Mouse (Mus musculus) hindbrain, embryonic 12.5 days (tissue): ENCODE results near the gene Mllt3. TPM values are rescaled to one million over a fixed set of nuclear protein-coding genes. Genes with fewer than 3 reads are reported as not detected.
"Not testable (repeated sequence)": the region's sequence is repeated elsewhere in the genome, so short reads cannot be mapped to it uniquely, and the experiment has no call there.

ENCODE experiments used
- ATAC-seq: fragments of 200-750 bp; cut with Nextera tagmentation; 2 replicates; pipeline ENCODE4 v1.8.0; 2017; ENCODE audit warnings: moderate TSS enrichment; ENCODE audit not compliant: low FRiP score
- H3K27ac ChIP-seq: fragments of 300-500 bp; sonication (generic); 2 replicates; pipeline ENCODE4 v1.5.1; 2016; ENCODE audit warnings: mild to moderate bottlenecking
- H3K27me3 ChIP-seq: fragments of 300-500 bp; sonication (generic); 2 replicates; pipeline ENCODE4 v1.6.1; 2016; ENCODE audit warnings: mild to moderate bottlenecking
- H3K36me3 ChIP-seq: fragments of 300-500 bp; sonication (generic); 2 replicates; pipeline ENCODE4 v1.6.1; 2016; ENCODE audit warnings: mild to moderate bottlenecking
- H3K4me1 ChIP-seq: fragments of 300-500 bp; sonication (generic); 2 replicates; pipeline ENCODE4 v1.6.1; 2016
- H3K4me2 ChIP-seq: fragments of 300-500 bp; sonication (generic); replicated peaks from 2 replicates; pipeline ENCODE4 v1.6.1; 2016; ENCODE audit warnings: mild to moderate bottlenecking
- H3K4me3 ChIP-seq: fragments of 300-500 bp; sonication (generic); 2 replicates; pipeline ENCODE4 v1.5.1; 2016; ENCODE audit warnings: mild to moderate bottlenecking
- H3K9ac ChIP-seq: fragments of 300-500 bp; sonication (generic); 2 replicates; pipeline ENCODE4 v1.6.1; 2016; ENCODE audit warnings: mild to moderate bottlenecking, moderate library complexity
- H3K9me3 ChIP-seq: fragments of 300-500 bp; sonication (generic); replicated peaks from 2 replicates; pipeline ENCODE4 v1.6.1; 2016; ENCODE audit warnings: mild to moderate bottlenecking
- WGBS: fragments of 180-500 bp; shearing (Covaris S2); methylation state at CpG from one replicate; pipeline ENCODE4 v1.1.7; 2016; 5-methylcytosine and 5-hydroxymethylcytosine counted together
- polyA plus RNA-seq: library from polyadenylated mRNA; unstranded; fragments of >200 nt; fragmentation: Nextera tagmentation; extraction: Ambion mirVana; gene quantifications from 2 replicates; pipeline ENCODE4 v1.2.1, GENCODE M21; 2016

Gene Mllt3
- polyA plus RNA-seq, 1 experiment from 2014 or later: 103 TPM

GRCm38 (mm10) chr4:88010441-88010840, 22.7 kb downstream of the Mllt3 start:
- Histone ChIP-seq H3K4me1 (peaks cover 23% of the 10 kb centered on the region), H3K27ac (no peak overlapping the region), H3K36me3 (peaks cover 8% of the 10 kb centered on the region), H3K9ac (no peak overlapping the region), H3K9me3 (no peaks in the 10 kb centered on the region), H3K27me3 (no peaks in the 10 kb centered on the region), H3K4me2 (no peak overlapping the region), H3K4me3 (no peak overlapping the region)
- ATAC-seq: no peak
- WGBS: 92% methylated on average over 5 of the region's 5 CpGs

GRCm38 (mm10) chr4:88005801-88006200, 27.4 kb downstream of the Mllt3 start:
- 94% methylated on average over 3 of the region's 3 CpGs for WGBS
- no peak overlapping the region for H3K4me2 ChIP-seq
- no peaks in the 10 kb centered on the region for H3K9me3 ChIP-seq
- H3K4me3 ChIP-seq: no peak overlapping the region
- no peak for ATAC-seq
- H3K27ac ChIP-seq: no peak overlapping the region
- H3K36me3 ChIP-seq: peaks cover 15% of the 10 kb centered on the region
- H3K9ac ChIP-seq: no peak overlapping the region
- no peaks in the 10 kb centered on the region for H3K4me1 ChIP-seq
- no peaks in the 10 kb centered on the region for H3K27me3 ChIP-seq

GRCm38 (mm10) chr4:88003159-88003948, 29.8 kb downstream of the Mllt3 start:
- no peaks in the 10 kb centered on the region for H3K4me1 ChIP-seq
- H3K27ac ChIP-seq: no peak overlapping the region
- peaks cover 10% of the 10 kb centered on the region for H3K36me3 ChIP-seq
- H3K9me3 ChIP-seq: no peaks in the 10 kb centered on the region
- H3K9ac ChIP-seq: no peak overlapping the region
- H3K27me3 ChIP-seq: no peaks in the 10 kb centered on the region
- WGBS: 84% methylated on average over 9 of the region's 9 CpGs
- H3K4me2 ChIP-seq: no peak overlapping the region
- ATAC-seq: no peak
- H3K4me3 ChIP-seq: no peak overlapping the region

GRCm38 (mm10) chr4:87991710-87992109, 41.5 kb downstream of the Mllt3 start:
- WGBS: 85% methylated on average over 5 of the region's 5 CpGs
- Histone ChIP-seq H3K9me3 (no peaks in the 10 kb centered on the region), H3K4me2 (no peak overlapping the region), H3K27me3 (no peaks in the 10 kb centered on the region), H3K4me1 (peaks cover 4% of the 10 kb centered on the region; the same call in 1 of the 2 replicates), H3K27ac (no peak overlapping the region), H3K9ac (no peak overlapping the region), H3K36me3 (peaks cover 5% of the 10 kb centered on the region), H3K4me3 (no peak overlapping the region)
- ATAC-seq: no peak

GRCm38 (mm10) chr4:87990940-87991339, 42.2 kb downstream of the Mllt3 start:
- 87% methylated on average over 5 of the region's 5 CpGs for WGBS
- Histone ChIP-seq H3K9ac (no peak overlapping the region), H3K27ac (no peak overlapping the region), H3K27me3 (no peaks in the 10 kb centered on the region), H3K36me3 (peaks cover 3% of the 10 kb centered on the region), H3K9me3 (no peaks in the 10 kb centered on the region), H3K4me1 (peaks cover 4% of the 10 kb centered on the region; the same call in 1 of the 2 replicates), H3K4me2 (no peak overlapping the region), H3K4me3 (no peak overlapping the region)
- no peak for ATAC-seq

- Histone ChIP-seq H3K9me3 (no peaks in the 10 kb centered on the region), H3K36me3 (no peaks in the 10 kb centered on the region), H3K4me1 (peaks cover 26% of the 10 kb centered on the region), H3K4me3 (no peak overlapping the region), H3K27ac (no peak overlapping the region), H3K27me3 (no peaks in the 10 kb centered on the region), H3K4me2 (no peak overlapping the region), H3K9ac (no peak overlapping the region)
- no peak for ATAC-seq
- 50% methylated on average over 4 of the region's 4 CpGs for WGBS
These were observed 47.9 kb downstream of the Mllt3 start for GRCm38 (mm10) chr4:87985281-87985680.

GRCm38 (mm10) chr4:87984589-87984988, 48.6 kb downstream of the Mllt3 start:
- H3K4me3 ChIP-seq: no peak overlapping the region
- H3K4me1 ChIP-seq: peaks cover 26% of the 10 kb centered on the region
- H3K4me2 ChIP-seq: no peak overlapping the region
- no peak for ATAC-seq
- no peaks in the 10 kb centered on the region for H3K27me3 ChIP-seq
- WGBS: 22% methylated on average over 3 of the region's 3 CpGs
- no peak overlapping the region for H3K9ac ChIP-seq
- no peak overlapping the region for H3K27ac ChIP-seq
- no peaks in the 10 kb centered on the region for H3K9me3 ChIP-seq
- H3K36me3 ChIP-seq: no peaks in the 10 kb centered on the region

GRCm38 (mm10) chr4:87984091-87984490, 49.1 kb downstream of the Mllt3 start:
- H3K9ac ChIP-seq: no peak overlapping the region
- H3K27ac ChIP-seq: no peak overlapping the region
- no peak for ATAC-seq
- H3K36me3 ChIP-seq: no peaks in the 10 kb centered on the region
- no peak overlapping the region for H3K4me2 ChIP-seq
- H3K27me3 ChIP-seq: no peaks in the 10 kb centered on the region
- H3K9me3 ChIP-seq: no peaks in the 10 kb centered on the region
- H3K4me3 ChIP-seq: no peak overlapping the region
- peaks cover 24% of the 10 kb centered on the region for H3K4me1 ChIP-seq
- 69% methylated on average over 5 of the region's 5 CpGs for WGBS

- H3K27me3 ChIP-seq: no peaks in the 10 kb centered on the region
- H3K4me2 ChIP-seq: no peak overlapping the region
- no peak for ATAC-seq
- no peak overlapping the region for H3K27ac ChIP-seq
- H3K9ac ChIP-seq: no peak overlapping the region
- H3K4me3 ChIP-seq: no peak overlapping the region
- no peaks in the 10 kb centered on the region for H3K9me3 ChIP-seq
- WGBS: 79% methylated on average over 5 of the region's 5 CpGs
- no peaks in the 10 kb centered on the region for H3K36me3 ChIP-seq
- H3K4me1 ChIP-seq: peaks cover 24% of the 10 kb centered on the region
These were observed 50.6 kb downstream of the Mllt3 start for GRCm38 (mm10) chr4:87982578-87982977.

- Histone ChIP-seq H3K4me3 (no peak overlapping the region), H3K9ac (no peak overlapping the region), H3K27me3 (no peaks in the 10 kb centered on the region), H3K9me3 (no peaks in the 10 kb centered on the region), H3K4me2 (no peak overlapping the region), H3K27ac (no peak overlapping the region), H3K36me3 (no peaks in the 10 kb centered on the region), H3K4me1 (no peaks in the 10 kb centered on the region; the same call in 1 of the 2 replicates)
- no peak for ATAC-seq
- 72% methylated on average over 11 of the region's 11 CpGs for WGBS
These were observed 55.2 kb downstream of the Mllt3 start for GRCm38 (mm10) chr4:87977820-87978448.

- Histone ChIP-seq H3K4me3 (no peak overlapping the region), H3K27ac (no peak overlapping the region), H3K9ac (no peak overlapping the region), H3K4me1 (peaks cover 5% of the 10 kb centered on the region), H3K36me3 (no peaks in the 10 kb centered on the region), H3K4me2 (no peak overlapping the region), H3K9me3 (no peaks in the 10 kb centered on the region), H3K27me3 (no peaks in the 10 kb centered on the region)
- ATAC-seq: no peak
- 89% methylated on average over 7 of the region's 7 CpGs for WGBS
These were observed 67.3 kb downstream of the Mllt3 start for GRCm38 (mm10) chr4:87965836-87966235.

- not testable (repeated sequence) for H3K9ac ChIP-seq, H3K9me3 ChIP-seq, H3K4me1 ChIP-seq, H3K27ac ChIP-seq, H3K4me2 ChIP-seq, H3K27me3 ChIP-seq, H3K36me3 ChIP-seq, ATAC-seq, H3K4me3 ChIP-seq
- WGBS: 98% methylated on average over 2 of the region's 2 CpGs
These were observed 68.3 kb downstream of the Mllt3 start for GRCm38 (mm10) chr4:87964890-87965289.

- no peak overlapping the region for H3K27ac ChIP-seq
- no peak overlapping the region for H3K9ac ChIP-seq
- H3K9me3 ChIP-seq: no peaks in the 10 kb centered on the region
- H3K4me3 ChIP-seq: no peak overlapping the region
- WGBS: 90% methylated on average over 3 of the region's 3 CpGs
- H3K36me3 ChIP-seq: no peaks in the 10 kb centered on the region
- H3K4me1 ChIP-seq: no peaks in the 10 kb centered on the region
- H3K4me2 ChIP-seq: no peak overlapping the region
- H3K27me3 ChIP-seq: no peaks in the 10 kb centered on the region
- no peak for ATAC-seq
These were observed 69.4 kb downstream of the Mllt3 start for GRCm38 (mm10) chr4:87963773-87964076.
